Mouse (Mus musculus): ENCODE measurements around the gene St3gal5. TPM values are rescaled to one million over a fixed set of nuclear protein-coding genes. Genes with fewer than 3 reads are reported as not detected.
A peak's percentile ranks its signal among the peaks of the same experiment; 100 is the strongest.

Gene St3gal5
- polyA plus RNA-seq, 1 experiment from 2014 or later: 18.9 TPM

DNA sequence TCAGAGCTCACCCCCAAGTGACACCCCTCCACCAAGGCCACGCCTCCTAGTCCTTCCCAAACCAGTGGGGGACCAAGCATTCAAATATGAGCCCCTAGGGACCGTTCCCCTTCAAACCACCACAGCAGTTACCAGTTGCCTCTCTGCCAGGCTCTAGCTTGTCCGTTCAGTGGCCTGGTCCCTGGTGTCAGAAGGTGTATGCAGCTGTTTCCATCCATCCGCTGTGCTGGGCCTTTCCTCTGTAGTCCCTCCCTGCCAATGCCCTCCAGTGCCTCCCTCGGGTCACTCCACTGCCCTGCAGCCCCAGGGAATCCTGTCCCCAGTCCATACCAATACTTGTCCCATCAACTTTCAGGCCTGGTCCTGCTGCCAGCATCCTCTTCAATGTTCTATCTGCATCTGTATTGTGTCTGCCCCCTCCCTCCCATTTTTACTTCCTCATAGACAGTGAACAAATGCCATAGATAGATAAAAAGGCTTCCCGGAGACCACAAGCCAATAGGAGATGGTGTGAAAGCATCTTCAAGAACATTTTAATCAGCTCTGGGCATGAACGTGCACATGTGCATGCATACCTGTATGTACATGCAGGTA lies 57.6 kb downstream of the St3gal5 start:
- no peak overlapping the region for H3K4me3 ChIP-seq (ENCODE audit: inconsistent target)
- H3K27ac ChIP-seq: peak overlapping the region; percentile 53
- H3K79me2 ChIP-seq (ENCODE audit: inconsistent target): no peaks in the 10 kb centered on the region
- H3K36me3 ChIP-seq (ENCODE audit: inconsistent target): peaks cover 2% of the 10 kb centered on the region; the same call in 1 of the 2 replicates
- 86% methylated on average over 7 of the region's 7 CpGs for WGBS (ENCODE audit: missing documents)

DNA sequence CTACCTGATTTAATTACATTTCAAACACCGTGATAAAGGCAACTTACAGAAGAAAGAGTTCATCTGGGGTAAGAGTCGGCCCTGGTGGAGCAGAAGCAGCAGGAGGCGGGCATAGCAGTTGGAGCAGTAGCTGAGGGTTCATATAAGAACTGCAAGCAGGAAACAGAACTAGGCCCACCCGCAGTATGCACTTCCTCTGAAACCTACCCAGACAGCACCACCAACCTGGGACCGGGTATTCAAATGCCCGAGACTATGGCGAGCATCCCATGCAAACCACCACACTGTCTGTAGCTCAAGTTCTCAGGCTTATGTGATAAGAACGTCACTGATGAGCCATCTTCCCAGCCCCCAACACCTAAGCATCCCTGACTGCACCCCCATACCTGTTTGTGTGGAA lies 58.3 kb downstream of the St3gal5 start:
- no peak overlapping the region for H3K4me3 ChIP-seq (ENCODE audit: inconsistent target)
- H3K36me3 ChIP-seq (ENCODE audit: inconsistent target): no peaks in the 10 kb centered on the region; the same call in 1 of the 2 replicates
- H3K79me2 ChIP-seq (ENCODE audit: inconsistent target): no peaks in the 10 kb centered on the region
- 54% methylated on average over 8 of the region's 8 CpGs for WGBS (ENCODE audit: missing documents)
- no peak overlapping the region for H3K27ac ChIP-seq

DNA sequence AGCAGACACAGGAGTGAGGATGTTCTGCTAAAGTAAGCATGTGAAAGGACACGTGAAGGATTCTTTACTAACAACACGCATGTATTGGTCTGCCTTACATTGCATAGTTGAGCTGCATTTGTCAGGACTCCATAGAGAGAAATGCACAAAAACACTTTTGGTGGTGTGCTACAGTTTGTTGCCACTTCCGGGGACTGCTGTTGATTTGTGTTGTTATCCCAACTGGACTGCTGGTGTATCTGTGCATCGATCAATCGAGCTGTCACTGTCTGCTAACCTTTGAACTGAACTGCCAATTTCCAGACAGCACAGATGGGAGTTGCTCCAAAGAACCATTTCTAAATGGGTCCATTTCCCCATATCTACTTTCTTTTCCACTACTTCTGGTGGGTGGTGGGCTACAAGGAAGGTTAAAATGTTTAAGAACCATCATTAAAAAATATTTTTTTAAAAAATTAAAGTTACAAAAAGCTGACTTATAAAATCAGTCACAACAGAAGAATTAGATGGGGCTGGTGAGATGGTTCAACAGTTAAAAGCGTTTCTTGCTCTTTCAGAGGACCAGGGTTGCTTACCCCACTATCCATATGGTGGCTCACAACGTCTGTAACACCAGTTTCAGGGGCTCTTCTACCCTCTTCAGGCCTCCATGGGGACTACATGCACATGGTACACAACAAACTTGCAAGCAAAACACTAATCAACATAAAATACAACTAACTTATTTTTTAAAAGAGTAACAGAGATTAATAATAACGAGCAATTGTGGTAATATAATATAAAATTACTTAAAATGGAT lies 61.8 kb downstream of the St3gal5 start:
- Histone ChIP-seq H3K36me3 (ENCODE audit: inconsistent target) (no peaks in the 10 kb centered on the region), H3K79me2 (ENCODE audit: inconsistent target) (no peaks in the 10 kb centered on the region), H3K4me3 (ENCODE audit: inconsistent target) (no peak overlapping the region), H3K27ac (no peak overlapping the region)
- WGBS (ENCODE audit: missing documents): 91% methylated on average over 8 of the region's 8 CpGs

DNA sequence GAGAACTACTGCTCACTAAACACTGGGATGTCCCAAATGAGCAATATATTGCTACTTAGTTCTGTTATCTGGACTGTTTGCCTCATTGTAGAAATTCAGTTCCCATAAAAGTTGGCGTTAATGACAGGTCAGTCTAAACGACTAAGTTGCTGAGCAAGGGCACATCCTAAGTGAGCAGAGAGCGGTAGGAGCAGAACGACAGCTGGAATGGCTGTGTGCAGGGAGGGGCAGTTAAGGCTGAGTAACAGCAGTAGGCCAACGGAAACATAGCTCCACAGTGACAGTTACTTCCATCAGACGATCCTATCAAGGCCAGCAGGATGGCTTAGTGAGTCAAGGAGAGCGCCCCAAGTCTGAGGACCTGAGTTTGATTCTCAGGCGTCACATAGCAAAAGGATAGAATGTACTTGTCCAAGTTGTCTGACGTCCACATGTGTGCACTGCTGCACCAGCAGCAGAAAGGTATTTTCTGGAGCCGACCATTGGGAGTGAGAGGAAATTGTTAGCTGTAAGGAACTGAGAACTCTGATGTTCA lies 62.5 kb downstream of the St3gal5 start:
- Histone ChIP-seq H3K4me3 (ENCODE audit: inconsistent target) (no peak overlapping the region), H3K27ac (no peak overlapping the region), H3K36me3 (ENCODE audit: inconsistent target) (no peaks in the 10 kb centered on the region)

DNA sequence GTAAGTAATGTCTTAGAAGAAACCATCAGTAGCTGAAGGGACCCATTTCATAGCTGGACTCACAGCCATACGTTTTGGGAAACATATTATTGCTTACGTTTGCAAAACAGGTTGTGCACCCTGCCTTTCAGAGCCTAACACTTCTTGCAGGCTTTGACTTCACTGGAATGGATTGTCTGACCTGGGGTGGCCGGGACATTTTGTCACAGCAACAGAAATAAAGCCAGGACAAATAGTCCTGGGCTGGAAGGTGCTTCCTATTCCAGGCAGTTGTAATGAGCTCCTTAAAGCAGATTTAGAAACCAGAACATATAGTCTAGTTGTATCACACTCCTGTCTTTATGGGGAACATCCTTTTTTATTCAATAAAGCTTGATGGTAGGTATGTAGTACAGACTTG lies 63.6 kb downstream of the St3gal5 start:
- no peak overlapping the region for H3K4me3 ChIP-seq (ENCODE audit: inconsistent target)
- 90% methylated on average over 3 of the region's 3 CpGs for WGBS (ENCODE audit: missing documents)
- H3K79me2 ChIP-seq (ENCODE audit: inconsistent target): no peaks in the 10 kb centered on the region
- peak overlapping the region; percentile 93 for H3K27ac ChIP-seq
- H3K36me3 ChIP-seq (ENCODE audit: inconsistent target): no peaks in the 10 kb centered on the region

More for the DNA sequence above, 62.5 kb downstream of the St3gal5 start:
- H3K79me2 ChIP-seq (ENCODE audit: inconsistent target): no peaks in the 10 kb centered on the region
- WGBS (ENCODE audit: missing documents): 94% methylated on average over 10 of the region's 10 CpGs

DNA sequence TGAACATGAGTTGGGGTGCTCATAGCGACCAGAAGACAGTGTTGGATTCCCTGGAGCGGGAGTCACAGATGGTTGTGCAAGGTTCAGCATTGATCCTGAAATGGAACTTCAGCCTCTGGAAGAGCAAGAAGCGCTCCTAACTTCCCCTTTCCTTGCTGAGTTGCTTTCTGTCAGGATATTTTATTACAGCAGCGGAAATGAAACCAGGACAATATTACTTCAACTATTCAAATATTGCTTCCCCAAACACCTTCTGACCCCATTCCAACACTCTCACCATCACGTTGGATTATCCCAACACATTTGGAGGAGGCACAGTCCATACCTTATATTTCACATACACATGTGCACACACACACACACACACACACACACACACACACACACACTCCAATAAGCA lies 64.4 kb downstream of the St3gal5 start:
- H3K79me2 ChIP-seq (ENCODE audit: inconsistent target): no peaks in the 10 kb centered on the region
- peak overlapping the region; percentile 26; the same call in 1 of the 2 replicates for H3K4me3 ChIP-seq (ENCODE audit: inconsistent target)
- H3K27ac ChIP-seq: peak overlapping the region; percentile 93
- WGBS (ENCODE audit: missing documents): 7% methylated on average over 5 of the region's 5 CpGs
- H3K36me3 ChIP-seq (ENCODE audit: inconsistent target): no peaks in the 10 kb centered on the region

DNA sequence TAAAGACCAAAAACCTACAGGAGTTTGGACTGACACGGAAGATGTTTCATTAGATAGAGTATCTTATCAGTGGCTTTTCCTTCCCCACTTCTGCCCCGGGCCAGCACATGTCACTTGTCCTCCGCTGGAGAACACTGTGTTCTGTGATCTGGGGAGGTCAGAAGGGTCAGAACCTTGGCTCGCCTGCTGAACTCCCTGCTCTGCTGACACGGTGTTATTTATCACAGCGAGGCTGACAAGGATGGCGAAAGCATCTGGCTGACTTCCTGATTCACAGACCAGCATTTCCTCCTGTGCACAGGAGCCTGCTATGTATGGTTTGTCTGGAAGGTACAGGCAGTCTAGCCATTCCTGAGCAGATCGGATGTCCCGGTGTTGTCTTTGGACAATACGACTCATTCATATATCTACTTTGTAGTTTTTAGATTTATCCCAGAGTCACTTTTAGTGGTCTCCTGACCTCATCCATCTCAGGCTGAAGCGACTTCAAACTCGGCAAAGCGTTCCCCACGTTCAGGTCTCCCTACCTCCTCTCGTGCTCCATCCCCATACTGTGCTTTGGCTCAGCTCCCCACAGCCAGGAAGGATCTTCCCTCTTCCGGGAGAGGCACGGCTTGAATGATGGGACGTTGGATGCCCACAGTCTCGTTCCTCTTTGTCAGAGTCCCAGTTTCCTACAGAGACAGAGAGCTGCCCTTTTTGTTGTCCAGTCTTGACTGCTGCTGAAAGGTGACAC lies 64.9 kb downstream of the St3gal5 start:
- WGBS (ENCODE audit: missing documents): 4% methylated on average over 19 of the region's 19 CpGs
- no peaks in the 10 kb centered on the region for H3K79me2 ChIP-seq (ENCODE audit: inconsistent target)
- H3K4me3 ChIP-seq (ENCODE audit: inconsistent target): peak overlapping the region; percentile 26
- peak overlapping the region; percentile 93 for H3K27ac ChIP-seq
- H3K36me3 ChIP-seq (ENCODE audit: inconsistent target): no peaks in the 10 kb centered on the region

DNA sequence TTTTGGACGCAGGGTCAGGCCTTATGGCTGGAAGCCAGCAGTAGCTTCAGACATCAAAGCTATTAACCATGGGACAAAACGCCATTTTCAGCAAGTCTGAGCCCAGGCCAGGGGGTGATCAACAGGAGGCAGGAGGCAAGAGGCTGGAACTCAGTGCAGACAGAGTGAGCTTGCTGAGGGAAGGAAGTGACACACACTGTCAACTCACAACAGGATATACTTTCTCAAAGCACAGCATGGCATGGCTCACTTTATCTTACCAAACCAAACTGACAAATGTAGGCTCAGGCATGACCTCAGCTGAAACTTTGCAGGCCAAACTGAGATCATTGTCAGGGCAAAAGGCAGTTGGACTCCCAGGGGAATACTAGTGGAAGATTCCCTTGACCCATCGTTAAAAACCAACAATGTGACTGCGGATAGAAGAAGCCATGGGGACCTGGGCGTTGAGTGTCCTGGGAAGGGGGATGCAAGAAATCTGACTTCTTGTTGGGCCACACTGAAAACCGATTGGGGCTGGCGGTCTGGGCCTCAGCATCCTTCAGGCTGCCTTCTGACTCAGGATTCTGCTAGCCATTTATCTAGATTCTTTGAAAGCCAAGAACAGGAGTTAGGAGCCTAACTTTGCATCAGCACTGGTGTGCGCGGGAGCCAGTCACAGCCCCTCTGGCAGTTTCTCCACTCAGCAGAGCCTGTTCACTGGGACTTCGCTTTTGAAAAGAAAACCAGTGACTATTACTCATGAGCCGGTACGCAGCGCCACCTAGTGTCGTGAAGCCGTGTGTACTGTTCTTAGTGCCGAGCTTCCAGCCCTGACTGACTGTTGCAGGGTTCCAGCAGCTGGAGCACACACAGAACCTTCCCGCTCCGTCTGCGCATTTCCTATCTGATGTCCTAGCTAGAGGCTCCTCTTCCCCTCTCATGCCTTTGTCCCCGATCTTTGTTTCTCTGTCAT lies 67.2 kb downstream of the St3gal5 start:
- H3K36me3 ChIP-seq (ENCODE audit: inconsistent target): no peaks in the 10 kb centered on the region
- H3K4me3 ChIP-seq (ENCODE audit: inconsistent target): no peak overlapping the region
- no peaks in the 10 kb centered on the region for H3K79me2 ChIP-seq (ENCODE audit: inconsistent target)
- WGBS (ENCODE audit: missing documents): 22% methylated on average over 20 of the region's 20 CpGs
- peak overlapping the region; percentile 93 for H3K27ac ChIP-seq

DNA sequence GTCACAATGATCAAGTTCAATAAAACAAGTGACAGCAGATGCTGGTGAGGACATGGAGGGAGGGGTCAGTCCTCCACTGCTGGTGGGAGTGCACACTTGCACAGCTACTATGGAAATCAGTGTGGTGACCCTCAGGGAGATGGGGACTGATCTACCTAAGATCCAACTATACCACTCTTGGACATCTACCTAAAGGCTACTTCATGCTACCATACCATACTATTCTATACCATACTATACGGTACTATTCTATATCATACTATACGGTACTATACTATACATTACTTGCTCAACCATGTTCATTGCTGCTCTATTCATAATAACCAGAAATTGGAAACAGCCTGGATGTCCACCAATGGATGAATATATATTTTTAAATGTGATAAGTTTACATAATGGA lies 68.5 kb downstream of the St3gal5 start:
- WGBS (ENCODE audit: missing documents): 96% methylated on average over 2 of the region's 2 CpGs
- no peaks in the 10 kb centered on the region for H3K79me2 ChIP-seq (ENCODE audit: inconsistent target)
- no peaks in the 10 kb centered on the region for H3K36me3 ChIP-seq (ENCODE audit: inconsistent target)
- no peak overlapping the region for H3K4me3 ChIP-seq (ENCODE audit: inconsistent target)
- H3K27ac ChIP-seq: no peak overlapping the region

DNA sequence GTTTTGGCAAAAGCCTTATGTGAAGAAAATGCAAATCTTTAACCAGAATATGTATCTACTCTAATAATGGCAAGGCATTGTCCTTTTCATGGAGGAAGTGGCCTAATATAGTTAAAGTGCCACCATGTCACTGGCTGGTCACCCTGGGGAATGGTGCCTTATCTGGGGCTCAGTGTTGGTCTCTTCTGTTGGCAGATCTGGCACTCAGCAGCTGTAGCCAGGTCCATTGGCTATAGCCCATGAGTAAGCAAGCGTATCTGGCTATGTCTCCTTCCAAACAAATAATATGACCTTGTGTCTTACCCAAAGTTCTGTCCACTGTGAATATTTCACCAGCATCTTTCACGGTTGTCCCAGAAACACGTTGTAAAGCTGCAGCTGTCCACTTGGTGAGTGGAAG lies 74.0 kb downstream of the St3gal5 start:
- 92% methylated on average over 3 of the region's 3 CpGs for WGBS (ENCODE audit: missing documents)
- no peaks in the 10 kb centered on the region for H3K36me3 ChIP-seq (ENCODE audit: inconsistent target)
- H3K27ac ChIP-seq: no peak overlapping the region
- H3K79me2 ChIP-seq (ENCODE audit: inconsistent target): no peaks in the 10 kb centered on the region
- no peak overlapping the region for H3K4me3 ChIP-seq (ENCODE audit: inconsistent target)

DNA sequence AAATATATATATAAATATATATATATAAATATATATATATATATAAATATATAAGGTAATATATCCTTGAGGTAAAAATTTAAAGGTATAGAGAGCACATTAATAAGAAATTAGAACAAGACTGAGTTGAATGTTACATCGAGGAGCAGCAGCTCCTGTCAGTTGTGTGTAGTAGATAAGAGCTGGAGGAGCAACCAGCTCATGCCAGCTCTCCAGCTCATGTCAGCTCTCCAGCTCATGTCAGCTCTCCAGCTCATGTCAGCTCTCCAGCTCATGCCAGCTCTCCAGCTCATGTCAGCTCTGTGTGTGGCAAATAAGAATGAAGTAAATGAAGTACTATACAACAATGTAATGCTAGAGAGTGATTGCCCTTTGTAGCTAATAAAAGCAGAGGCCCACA lies 76.0 kb downstream of the St3gal5 start:
- H3K79me2 ChIP-seq (ENCODE audit: inconsistent target): no peaks in the 10 kb centered on the region
- H3K27ac ChIP-seq: no peak overlapping the region
- H3K36me3 ChIP-seq (ENCODE audit: inconsistent target): no peaks in the 10 kb centered on the region
- H3K4me3 ChIP-seq (ENCODE audit: inconsistent target): no peak overlapping the region
- 100% methylated on average over 1 of the region's 1 CpGs for WGBS (ENCODE audit: missing documents)

DNA sequence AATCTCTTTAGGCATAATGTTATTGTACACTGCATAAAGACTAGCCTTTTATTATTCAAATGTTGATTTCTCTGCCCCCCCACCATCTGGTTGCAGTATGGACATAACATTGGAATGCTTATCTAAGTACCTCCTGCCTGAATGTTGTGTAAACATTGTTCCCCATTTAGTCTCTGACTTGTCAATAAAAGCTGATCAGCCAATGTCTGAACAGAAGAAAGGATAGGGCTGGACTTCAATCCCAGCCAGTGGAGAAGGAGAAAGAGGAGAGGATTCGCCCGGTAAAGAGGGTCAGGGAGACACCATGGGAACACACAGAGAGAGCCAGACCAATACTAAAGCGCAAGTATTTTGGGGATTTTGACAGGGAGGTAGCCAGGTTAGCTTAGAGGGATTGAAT lies 78.0 kb downstream of the St3gal5 start:
- H3K79me2 ChIP-seq (ENCODE audit: inconsistent target): no peaks in the 10 kb centered on the region
- H3K36me3 ChIP-seq (ENCODE audit: inconsistent target): no peaks in the 10 kb centered on the region
- H3K4me3 ChIP-seq (ENCODE audit: inconsistent target): no peak overlapping the region
- WGBS (ENCODE audit: missing documents): 97% methylated on average over 3 of the region's 3 CpGs
- H3K27ac ChIP-seq: no peak overlapping the region

DNA sequence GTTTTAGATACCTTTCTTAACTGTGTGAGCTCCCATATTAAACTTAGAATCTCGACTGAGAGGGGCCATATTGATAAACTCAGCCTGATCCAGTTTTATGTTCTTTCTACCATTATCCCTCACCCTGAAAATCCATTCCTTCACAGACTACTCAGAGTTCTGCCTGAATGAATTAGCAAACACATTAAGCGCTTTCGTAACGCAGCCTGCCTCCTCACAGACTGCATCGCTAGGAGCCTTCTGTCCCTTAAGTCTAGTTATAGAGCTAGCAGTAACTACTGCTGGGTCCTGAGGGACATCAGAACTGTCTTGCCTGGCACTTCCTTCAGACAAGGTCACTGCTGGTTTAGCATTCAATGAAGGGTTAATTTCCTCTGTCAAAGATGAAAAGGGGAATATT lies 78.6 kb downstream of the St3gal5 start:
- WGBS (ENCODE audit: missing documents): 96% methylated on average over 5 of the region's 5 CpGs

DNA sequence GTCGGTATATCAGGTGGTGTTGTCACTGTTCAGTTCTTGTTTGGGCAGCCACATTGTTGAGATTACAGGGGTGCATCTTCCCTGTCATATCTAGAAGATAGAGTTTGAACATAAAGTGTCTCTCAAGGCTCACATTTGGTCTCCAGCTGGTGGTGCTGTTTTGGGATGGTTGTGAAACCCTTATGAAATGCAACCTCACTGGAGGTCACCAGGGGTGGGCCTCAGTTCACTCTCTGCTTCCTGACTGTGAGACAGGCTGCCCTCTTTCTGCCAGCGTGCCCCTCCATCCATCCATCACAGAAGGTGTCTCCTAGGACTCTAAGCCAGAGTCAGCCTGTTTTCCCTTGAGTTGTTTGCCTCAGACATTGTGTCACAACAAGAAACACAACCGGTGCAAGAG lies 80.0 kb downstream of the St3gal5 start:
- Histone ChIP-seq H3K36me3 (ENCODE audit: inconsistent target) (no peaks in the 10 kb centered on the region), H3K4me3 (ENCODE audit: inconsistent target) (no peak overlapping the region), H3K79me2 (ENCODE audit: inconsistent target) (no peaks in the 10 kb centered on the region), H3K27ac (no peak overlapping the region)
- 68% methylated on average over 3 of the region's 3 CpGs for WGBS (ENCODE audit: missing documents)

More for the DNA sequence above, 78.6 kb downstream of the St3gal5 start:
- H3K36me3 ChIP-seq (ENCODE audit: inconsistent target): no peaks in the 10 kb centered on the region
- no peaks in the 10 kb centered on the region for H3K79me2 ChIP-seq (ENCODE audit: inconsistent target)
- H3K4me3 ChIP-seq (ENCODE audit: inconsistent target): no peak overlapping the region
- H3K27ac ChIP-seq: no peak overlapping the region

Measured in macrophage (primary cell).